Mouse (Mus musculus): Measurements from ENCODE around the gene Dhx58.

Dhx58 gene

GRCm38 (mm10) chr11:100703851-100704531 lies at the start of gene Dhx58:
Dhx58 (minus strand) TSS chr11:100704271.
- no peak for DNase-seq (ENCODE audit: low read depth, low spot score)

GRCm38 (mm10) chr11:100752294-100752693 lies 48.2 kb upstream of the Dhx58 start:
- no peak for DNase-seq (ENCODE audit: low read depth, low spot score)

DNA sequence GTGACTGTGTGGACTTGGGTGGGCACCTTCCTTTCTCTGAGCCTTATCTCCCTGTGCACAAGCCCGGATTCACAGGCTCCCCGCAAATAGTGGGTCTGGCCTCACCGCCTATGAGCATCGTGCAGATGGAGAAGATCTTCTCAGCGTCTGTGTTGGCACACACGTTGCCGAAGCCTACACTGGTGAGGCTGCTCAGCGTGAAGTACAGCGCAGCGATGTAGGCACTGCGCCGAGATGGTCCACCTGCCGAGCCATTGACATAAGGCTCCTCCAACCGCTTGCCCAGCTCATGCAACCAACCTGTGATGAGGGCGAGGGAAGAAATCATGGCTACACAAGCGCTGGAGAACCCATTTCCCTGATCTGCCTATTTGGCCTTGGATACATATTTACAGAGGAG lies 46.1 kb upstream of the Dhx58 start:
- DNase-seq (ENCODE audit: low read depth, low spot score) = no peak

DNA sequence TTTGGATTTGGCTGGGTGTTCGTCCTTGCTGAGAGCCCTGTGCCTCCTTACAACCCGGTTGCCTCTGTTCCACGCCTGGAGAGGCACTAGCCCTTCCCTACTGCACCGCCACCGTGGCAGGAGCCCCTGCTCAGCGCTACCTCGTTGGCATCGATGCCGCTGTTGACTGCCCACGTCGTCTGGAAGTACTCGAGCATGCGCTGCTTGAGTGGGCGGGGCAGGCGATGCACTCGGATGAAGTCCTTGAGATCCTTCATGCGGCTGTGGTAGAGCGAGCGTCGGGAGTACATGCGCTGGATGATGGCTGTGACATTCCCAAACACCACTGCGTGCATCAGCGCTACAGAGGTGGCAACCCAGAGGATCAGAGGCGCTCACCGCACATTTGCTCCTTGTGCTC lies 45.4 kb upstream of the Dhx58 start:
- no peak for DNase-seq (ENCODE audit: low read depth, low spot score)

- DNase-seq (ENCODE audit: low read depth, low spot score) = no peak
Observed at GRCm38 (mm10) chr11:100748620-100749019, 44.5 kb upstream of the Dhx58 start.

DNA sequence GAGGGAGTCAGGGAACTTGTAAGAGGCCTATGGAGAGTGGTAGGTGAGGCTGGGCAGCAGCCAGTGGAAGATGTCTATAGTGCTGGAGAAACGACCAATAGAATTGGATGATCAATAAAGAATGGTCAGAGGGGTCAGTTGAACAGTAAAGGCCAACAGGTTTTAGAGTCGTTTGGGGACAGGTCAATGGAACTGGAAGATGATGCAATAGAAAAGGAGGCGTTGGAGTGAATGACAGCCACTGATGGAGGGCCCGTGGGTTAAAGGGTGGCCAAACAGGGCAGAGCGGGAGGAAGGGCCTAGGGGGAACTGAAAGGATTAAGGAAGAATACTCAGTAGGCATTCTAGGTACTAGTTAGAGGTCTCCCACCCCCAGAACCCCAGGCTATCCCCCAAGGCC lies 43.0 kb upstream of the Dhx58 start:
- DNase-seq (ENCODE audit: low read depth, low spot score) = no peak

GRCm38 (mm10) chr11:100746546-100746945 lies 42.5 kb upstream of the Dhx58 start:
- DNase-seq (ENCODE audit: low read depth, low spot score) = no peak

- DNase-seq (ENCODE audit: low read depth, low spot score) = no peak
Observed at GRCm38 (mm10) chr11:100745085-100745484, 41.0 kb upstream of the Dhx58 start.

GRCm38 (mm10) chr11:100741348-100741747 lies 37.3 kb upstream of the Dhx58 start:
- no peak for DNase-seq (ENCODE audit: low read depth, low spot score)

GRCm38 (mm10) chr11:100738749-100739148 lies 34.7 kb upstream of the Dhx58 start:
- no peak for DNase-seq (ENCODE audit: low read depth, low spot score)

GRCm38 (mm10) chr11:100738066-100738604 lies 34.1 kb upstream of the Dhx58 start, which contains the start of gene Rab5c:
Rab5c (minus strand) TSS chr11:100738215.
- peak; percentile 96 for DNase-seq (ENCODE audit: low read depth, low spot score)

DNA sequence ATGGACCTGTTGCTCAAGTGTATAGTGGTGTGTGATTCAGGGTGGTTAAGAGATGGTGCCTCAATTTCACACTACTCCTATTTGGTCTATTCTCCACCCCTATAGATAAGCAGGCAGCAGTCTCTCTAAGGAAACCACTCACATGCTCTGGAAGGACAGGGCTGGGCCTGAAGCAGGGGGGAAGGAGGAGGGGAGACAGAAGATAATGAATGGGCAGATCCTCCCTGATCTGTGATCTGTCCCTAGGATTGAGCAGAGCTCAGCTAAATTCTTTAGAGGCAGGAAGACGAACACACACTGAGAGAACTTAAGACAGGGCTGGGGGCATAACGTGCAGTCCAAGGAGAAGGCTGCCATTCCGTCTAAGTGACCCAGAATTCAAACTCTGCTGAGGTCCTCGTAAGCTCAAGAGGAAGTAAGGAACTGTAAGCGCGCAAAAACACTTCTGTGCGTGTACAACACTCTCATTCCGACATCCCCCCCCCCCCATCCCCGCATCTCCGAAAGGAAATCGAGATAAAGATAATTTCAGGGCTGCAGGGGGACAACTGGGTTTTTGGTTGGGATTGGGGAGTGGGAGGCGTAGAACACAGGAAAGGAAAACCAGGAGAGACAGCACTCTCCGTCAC lies 33.1 kb upstream of the Dhx58 start:
- DNase-seq (ENCODE audit: low read depth, low spot score) = no peak

DNA sequence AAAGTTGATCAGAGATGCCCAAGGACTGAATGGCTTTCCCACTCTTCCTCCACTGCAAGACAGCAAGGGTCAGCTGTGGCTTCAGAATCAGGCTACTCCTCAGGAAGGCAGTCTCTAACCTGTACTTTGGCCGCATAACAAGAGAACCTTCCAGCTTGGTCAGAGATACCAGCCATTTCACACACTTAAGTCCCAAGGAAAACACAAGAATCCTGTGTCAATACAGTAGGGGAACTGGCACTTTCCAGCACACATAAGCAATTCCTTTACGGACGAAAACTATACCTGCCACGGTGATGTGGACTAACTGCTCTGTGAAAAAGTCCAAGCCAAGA lies 32.6 kb upstream of the Dhx58 start:
- no peak for DNase-seq (ENCODE audit: low read depth, low spot score)

DNA sequence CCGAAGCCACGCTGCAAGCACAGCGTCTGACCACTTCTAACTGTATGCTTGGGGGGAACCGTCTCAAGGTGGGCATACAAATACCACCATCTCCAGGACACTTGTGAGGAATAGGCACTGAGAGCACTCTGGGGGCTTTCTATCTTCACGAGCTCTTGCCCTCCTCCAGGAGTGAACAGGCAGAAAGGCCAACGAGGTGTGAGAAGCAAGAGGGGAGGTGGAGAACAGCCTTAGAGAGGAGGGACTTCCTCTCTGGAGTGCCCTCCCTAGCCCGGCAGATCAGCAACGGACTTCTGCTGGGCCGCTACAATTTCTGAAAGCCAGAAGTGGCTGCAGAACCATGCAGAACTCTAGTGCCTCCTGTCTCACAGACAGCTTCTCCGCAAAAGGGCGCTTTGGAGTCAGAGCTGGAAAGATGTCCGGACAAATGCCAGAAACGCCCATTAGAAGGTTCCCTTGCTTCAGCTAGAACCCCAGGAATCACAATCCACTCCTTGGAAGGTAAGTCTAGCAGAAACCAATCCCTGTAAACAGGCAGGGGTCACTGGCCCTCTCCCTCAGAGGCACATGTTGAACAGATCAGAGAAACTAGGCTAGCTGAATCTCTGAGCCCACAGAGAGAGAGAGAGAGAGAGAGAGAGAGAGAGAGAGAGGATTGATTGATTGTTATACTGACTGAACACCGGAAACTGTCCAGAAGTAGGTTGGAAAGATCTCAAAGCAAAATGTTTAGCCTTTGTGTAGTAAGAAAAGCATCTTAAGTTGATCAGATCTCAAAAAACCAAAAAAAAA lies 32.1 kb upstream of the Dhx58 start:
- no peak for DNase-seq (ENCODE audit: low read depth, low spot score)

DNA sequence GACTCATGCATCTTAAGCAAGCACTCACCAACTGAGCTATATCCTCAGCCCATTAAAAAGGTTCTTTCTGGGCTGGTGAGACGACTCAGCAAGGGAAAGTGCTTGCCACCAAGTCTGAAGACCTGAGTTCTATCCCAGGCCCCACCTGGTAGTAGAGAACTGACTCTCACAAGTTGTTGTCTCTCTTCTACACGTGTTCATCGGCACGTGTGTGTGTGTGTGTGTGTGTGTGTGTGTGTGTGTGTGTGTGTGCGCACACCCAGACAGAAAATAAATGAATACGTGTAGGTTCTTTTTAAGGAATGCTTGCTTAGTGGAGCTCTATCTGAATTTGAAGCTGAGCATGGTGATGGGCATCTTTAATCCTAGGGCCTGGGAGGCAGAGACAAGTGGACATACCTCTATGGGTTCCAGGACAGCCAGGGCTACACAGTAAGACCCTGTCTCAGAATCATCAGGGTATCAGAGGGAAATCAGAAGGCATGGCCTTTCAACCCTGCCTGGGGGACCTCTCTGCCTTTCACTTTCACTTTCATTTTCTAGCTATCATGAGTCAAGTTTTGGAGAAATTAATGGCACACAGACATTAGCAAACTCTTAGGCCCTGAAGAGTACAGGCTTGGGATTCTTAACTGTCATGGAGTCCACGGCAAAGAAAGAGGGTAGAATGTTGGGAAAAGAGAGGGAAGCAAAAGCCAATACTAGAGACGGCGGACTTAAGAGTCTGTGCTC lies 31.2 kb upstream of the Dhx58 start:
- DNase-seq (ENCODE audit: low read depth, low spot score) = no peak

DNA sequence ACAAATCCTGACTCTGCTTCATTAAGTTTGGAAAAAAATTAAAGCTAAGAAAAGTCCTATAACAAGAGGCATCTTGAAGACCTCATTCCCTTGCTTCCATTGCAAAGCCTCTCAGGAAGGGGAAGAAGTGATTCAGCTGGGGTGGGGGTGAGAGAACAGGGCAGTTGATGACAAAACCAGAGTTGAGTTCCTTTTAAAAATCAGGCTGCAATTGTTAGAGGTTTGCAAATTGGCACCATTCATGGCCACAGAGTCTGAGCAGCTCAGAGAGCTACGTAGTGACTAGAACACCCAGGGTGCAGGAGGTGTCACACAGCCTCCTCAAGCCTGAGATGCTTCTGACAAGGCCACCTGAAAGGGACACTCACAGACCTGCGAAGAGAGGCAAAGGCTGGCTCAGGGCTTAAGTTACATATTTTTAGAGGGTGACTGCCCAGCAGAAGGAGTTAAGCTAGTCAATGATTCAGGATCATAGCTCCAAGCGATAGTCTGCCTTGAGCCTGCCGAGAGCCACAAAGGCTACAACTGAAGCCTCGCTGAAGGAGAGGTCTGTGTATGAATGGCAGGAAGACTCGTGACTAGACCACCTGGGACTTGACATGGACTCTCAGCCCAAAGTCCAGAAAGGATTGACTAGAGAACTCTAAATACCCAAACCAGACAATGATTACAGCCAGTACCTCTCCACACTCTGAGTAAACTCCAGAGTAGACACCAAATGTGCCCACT lies 26.6 kb upstream of the Dhx58 start:
- DNase-seq (ENCODE audit: low read depth, low spot score) = no peak

GRCm38 (mm10) chr11:100729976-100730375 lies 25.9 kb upstream of the Dhx58 start:
- no peak for DNase-seq (ENCODE audit: low read depth, low spot score)

DNA sequence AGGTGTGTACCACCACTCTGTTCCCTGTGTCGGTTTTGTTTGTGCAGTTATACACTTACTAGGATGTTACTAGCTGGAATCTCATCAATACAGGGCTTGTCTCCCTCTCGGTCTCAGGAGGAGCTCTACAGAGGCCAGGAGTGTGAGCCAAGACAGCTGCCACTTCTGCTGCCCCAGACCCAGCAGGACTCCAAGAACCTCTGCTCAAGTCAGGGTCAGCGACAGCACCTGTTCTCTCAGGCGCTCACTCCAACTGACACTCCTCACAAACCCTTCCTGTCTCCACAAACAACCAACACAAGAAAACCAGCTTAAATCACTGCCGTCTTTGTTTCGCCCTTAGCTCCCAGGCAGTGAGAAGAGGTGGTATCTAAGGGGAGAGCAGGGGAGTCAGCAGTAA lies 24.5 kb upstream of the Dhx58 start:
- no peak for DNase-seq (ENCODE audit: low read depth, low spot score)

DNA sequence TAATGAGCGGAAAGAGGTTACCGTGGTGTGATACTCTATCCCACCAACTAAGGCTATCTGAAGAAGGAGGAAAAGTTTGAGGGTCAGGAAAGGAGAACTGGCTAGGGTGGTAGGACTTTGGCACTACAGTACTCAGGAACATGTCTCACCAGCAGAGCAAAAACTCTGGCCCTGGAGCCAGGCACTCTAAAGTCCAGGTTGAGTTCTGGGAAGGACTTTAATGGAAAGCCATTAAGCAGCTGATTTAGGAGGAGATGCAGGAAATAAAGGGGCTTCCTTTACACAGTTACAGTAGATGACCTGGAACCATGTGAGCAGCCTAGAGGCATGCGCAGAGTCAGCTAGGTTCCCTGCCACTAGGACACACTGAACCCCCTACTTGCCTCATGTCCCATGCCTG lies 23.1 kb upstream of the Dhx58 start:
- no peak for DNase-seq (ENCODE audit: low read depth, low spot score)

GRCm38 (mm10) chr11:100724919-100725512 lies 20.9 kb upstream of the Dhx58 start:
- no peak for DNase-seq (ENCODE audit: low read depth, low spot score)
